Mouse (Mus musculus) embryonic fibroblast, embryonic 13.5 days (primary cell): ENCODE results near the gene Chsy1.

ENCODE experiments used
- CTCF ChIP-seq: IDR thresholded peaks from 2 replicates; pipeline ENCODE4 v1.5.1; 2011; ENCODE audit warnings: mild to moderate bottlenecking, control low read depth, low read length, moderate library complexity, borderline replicate concordance; ENCODE audit not compliant: insufficient read depth
- POLR2A ChIP-seq: IDR thresholded peaks from 2 replicates; pipeline ENCODE4 v1.6.1; 2011; ENCODE audit warnings: low read depth, mild to moderate bottlenecking, control low read depth, low read length, moderate library complexity

GRCm38 (mm10) chr7:66128857-66129256 lies 19.5 kb downstream of the Chsy1 start:
- no peak for TF ChIP-seq CTCF
- no peak for TF ChIP-seq POLR2A
